Mouse (Mus musculus) retina, embryonic 14.5 days (tissue): ENCODE results near the gene Olfr1340.

Experiments used
- DNase-seq: peaks from one replicate; pipeline ENCODE4 v3.0.0-alpha.2; 2015; ENCODE audit warnings: low spot score

Gene Olfr1340

DNA sequence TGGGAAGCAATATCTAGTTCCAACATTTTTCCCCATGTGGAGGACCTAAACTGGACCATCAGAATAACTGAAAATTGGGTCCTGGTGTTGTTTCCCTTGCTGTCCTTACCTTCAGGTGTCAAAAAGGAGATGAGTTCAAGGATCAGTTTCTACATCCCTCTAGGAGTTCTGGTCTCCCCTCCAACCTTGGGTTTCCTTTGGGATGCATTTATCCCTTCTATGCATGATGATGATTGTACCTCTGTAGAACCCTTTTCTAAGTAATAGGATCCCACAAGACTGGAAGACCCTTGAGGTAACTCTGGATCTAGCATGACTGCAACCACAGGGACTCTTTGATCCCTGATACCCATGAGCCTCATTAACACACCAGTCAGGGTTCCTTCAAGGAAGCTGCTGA, at the start of gene Olfr1340:
Gene Olfr1340 (plus strand): TSS at position 301 of the 400 bp plus-strand sequence.
- DNase-seq, result no peak

DNA sequence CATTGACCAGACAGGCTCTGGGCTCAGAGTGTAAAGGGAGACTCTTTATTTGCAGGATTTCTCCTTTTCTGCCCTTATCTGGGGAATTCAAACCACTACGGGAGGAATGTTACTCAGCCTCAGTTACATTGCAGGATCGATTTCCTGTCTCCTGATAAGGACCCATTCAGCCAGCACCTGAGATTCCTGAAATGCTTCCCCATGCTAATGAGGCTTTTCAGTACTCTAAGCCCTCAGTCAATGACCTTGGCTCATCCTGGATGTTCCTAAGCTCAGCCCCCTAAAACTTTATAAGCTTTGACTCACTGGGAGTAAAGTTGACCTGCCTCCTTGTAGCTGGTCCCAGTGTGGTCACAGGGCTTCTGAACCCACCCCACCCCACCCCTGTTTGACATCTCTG, 32.9 kb upstream of the Olfr1340 start:
- no peak for DNase-seq

DNA sequence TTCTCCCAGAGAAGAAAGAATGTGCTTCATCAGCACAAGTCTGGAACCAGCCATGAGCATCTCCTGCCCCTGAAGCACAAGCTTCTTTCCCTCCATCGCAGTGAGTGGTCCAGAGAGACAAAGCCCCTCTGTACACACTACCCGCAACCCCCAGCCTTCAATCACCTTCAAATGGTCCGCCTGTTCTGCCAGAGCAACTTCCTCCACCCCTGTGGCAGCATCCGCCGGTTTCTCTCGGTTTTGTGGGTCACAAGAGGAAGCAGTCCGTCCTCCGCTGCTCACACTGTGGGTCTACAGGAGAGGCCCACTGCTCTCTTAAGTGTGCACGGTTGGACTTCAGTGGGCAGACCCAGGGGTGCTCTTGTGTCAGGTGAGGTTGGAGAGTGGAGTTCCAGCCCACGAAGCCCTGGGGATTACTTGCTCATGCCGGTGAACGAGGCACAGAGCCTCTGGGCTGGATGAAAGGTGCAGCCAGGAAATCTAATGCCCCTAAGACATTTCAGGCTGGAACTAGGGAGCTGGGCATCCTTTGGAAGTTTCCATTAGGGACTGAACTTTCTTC, 27.4 kb upstream of the Olfr1340 start, which contains the start of gene Olfr1342:
Gene Olfr1342 (minus strand): TSS at position 345 of the 562 bp plus-strand sequence.
- peak; percentile 5 for DNase-seq

DNA sequence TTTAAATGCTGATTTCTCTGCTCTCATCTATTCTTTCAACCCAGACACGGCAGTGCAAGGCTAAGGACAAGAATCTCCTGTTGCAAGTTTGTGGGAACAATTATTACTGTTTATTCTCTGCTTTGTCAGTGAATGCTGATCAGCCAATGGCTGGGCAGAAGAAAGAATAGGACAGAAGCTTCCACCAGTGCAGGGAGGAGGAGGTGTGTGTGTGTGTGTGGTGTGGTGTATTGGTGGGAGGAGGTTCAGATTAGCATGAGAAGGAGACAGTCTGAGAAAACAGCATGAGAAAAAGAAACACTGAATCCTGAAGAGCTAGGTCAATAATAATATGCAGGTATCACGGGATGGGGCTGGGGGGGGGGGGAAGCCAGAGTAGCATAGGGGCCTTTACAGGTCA, 26.1 kb upstream of the Olfr1340 start:
- DNase-seq, result peak; percentile 2

DNA sequence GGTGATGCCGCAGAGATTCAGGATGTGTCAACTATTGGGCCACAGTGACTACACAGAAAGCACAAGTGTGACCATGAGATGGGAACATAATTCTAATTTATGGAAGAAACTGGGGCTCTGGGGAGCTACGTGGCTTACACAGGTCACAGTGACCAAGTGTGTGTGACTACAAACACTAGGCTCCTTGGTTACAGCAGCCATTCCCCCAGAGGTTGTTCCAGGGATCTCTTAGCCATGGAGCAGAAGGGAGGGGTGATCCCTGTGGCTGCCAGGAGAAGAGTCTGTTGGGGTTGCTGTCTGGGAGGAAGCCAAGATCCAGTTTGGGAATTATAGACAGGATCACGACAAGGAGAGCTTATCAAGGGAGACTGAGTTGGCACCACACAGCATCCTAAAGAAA, 16.7 kb upstream of the Olfr1340 start, which contains the start of gene Olfr1341:
Gene Olfr1341 (plus strand): TSS at position 301 of the 400 bp plus-strand sequence.
- no peak for DNase-seq

DNA sequence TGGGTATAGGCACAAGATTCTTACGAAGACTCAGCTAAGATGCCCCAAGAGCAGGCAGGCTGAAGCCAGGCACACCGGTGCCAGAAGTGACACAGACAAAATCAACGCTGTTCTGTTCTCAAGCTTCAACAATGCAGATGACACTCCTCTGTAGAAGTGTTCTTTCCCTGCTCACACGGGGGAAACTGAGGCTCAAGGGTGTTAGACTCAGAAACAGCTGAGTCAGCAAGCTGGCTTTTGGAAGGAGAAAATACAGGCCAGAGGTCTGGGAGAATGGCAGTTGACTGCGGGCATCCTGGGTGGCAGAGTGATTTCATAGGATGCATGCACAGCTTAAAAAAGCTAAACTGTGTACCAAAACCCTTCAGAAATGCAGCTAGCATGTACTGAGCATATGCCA, 11.9 kb upstream of the Olfr1340 start:
- no peak for DNase-seq

DNA sequence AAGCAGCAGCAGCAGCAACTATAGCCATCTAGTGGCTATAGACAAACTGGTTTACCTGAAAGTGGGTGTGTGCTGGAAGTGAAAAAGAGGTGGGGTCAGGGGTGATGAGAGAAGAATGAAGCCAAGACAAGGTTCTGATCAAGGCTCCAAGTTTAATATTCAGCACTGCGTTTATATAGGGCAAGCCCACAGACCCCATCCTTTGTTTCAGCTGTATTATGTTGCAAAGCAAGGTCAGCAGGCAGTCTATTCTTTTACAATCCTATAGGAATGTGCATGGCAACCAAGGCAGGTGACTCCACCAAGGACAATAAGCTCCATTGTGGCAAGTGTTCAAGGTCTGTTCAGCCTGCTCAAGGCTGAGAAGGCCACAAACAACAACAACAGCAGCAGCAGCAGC, 8.3 kb upstream of the Olfr1340 start:
- DNase-seq, result no peak

DNA sequence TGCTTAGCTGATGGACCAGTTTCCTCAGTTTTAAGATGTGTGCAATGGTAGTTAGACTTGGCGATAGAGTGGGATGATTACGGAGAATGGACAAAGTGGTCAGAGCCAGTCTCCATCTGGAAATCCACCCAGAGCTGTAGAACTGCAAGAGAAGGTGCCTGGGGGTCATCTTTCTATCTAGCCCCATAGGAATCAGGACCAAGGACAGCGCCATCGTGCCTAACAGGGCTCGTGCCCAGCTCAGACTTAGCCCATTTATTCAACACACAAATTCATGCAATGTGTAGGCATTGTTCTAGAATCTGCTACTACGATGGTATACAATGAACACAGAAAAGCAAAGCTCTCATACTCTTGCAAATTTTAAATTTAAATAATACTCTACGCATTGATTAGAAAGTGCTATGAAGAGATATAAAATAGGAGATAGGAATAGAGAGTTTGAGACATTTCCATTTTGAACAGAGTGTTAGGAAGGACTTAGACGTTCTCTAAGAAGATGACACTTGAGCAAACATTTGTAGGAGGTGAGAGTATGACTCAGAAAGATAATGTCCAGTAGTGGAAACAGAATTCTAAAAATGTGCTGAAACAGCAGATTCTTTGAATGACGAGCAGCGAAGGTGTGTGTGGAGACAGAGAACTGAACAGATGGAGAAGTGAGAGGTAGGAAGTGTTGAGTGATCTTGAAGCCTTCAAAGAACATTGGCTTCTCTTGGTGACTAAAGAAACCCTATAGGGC, 2.0 kb downstream of the Olfr1340 start:
- DNase-seq, result peak; percentile 70

DNA sequence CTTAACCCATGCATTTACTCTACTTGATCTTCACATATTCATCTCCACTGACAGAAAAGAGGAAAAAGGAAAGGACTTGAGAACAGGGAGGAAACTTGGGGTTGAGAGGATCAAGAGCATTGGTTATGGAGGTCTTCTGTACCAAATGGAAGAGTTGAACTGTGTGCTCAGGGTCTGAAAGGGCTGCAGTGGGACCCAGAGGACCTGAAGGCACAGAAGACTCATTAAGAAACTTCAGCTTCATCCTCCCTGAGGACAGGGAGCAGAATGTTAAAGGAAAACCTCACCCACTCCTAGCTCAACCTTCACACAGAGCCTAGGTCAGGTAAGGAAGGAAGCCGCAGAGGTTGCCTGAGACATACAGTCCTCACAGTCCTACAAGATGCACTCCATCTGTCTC, 11.9 kb downstream of the Olfr1340 start, which contains the start of gene Olfr1339:
Gene Olfr1339 (plus strand): TSS at position 301 of the 400 bp plus-strand sequence.
- DNase-seq, result no peak

DNA sequence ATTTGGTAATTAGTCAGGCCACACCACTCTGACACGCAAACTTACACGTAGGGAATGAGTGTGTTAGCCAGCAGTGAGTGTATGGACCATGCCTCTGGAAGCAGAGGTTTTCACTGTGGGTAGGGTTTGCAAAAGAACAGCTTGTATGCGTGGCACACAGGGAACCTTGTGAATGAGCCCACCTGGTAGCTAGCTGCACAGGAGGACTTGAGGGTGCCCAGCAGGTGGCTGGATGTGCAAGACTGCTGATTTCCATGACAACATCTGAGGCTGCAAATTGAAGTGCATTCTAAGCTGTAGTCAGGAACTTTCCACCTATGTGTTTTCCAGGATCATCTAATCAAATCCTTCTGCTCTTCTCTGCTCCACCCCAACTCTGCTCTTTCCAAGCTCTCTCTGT, 19.6 kb downstream of the Olfr1340 start:
- no peak for DNase-seq

DNA sequence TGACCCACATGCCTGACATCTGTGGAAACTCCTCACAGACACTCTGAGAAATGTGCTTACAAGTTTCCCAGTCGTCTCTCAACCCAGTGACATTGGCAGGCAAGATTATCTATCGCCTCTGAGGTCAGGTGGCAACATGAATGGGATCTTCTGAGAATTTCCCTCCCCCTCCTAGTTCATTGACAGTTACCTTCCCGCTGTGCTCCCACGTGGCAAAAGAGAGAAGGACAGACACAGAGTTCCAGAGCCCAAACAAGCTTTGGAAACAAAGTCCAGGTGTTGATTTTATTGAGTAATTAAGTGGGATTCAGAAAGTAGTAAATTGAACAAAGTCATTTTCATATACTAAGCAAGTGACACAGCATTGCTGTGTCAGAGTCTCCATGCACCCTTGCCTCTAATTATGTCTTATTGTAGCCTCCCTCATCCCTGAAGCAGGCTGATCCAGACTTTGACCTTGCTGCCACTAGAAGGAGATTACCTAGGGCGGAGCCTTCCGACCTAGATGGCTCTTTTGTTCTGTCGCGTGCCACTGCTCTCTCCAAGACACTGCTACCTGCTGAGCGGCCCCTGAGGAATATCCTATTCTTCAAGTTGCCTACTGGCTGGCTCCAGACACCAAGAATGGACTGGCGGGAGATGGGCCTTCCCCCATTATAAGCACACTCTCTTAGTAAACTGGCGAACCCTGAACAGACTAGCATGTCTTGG, 21.2 kb downstream of the Olfr1340 start:
- DNase-seq, result no peak

DNA sequence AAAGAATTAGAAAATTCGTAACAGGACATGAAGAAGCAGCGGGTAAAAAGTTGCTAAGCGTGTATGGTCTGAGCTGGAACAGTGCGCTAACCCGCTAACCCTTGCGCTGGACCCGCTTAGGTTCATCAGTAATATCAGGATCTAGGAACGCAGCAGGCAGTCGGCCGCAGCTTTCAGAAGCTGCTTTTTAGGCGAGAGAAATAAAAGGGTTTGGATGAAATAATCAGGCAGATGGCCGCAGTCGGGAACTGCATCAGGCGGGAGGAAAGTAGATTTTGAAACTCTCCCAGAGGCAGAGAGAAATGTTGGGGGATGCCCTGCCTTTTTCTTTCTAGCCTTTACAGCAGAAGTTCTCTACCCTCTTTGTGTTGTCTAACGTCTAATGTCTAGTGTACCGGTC, 21.9 kb downstream of the Olfr1340 start:
- DNase-seq, result peak; percentile 11

DNA sequence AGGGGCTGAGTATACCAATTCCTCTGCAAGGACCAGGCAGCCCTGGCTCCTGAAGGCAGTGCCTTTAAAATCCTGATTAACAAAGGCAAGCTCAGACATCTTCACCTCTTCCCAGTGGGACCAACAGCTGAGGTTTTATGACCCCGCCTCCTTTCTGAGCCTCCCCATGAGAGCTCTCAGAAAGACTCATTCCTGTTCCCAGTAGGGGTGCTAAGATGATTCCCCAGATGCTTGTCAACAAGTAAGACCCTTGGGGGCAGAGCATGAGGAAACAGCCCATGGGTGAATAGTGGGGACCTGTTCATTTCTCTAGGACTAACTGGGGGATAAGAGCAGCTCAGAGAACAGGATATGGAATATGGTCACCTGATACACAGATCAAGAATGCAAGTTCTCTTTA, 38.7 kb downstream of the Olfr1340 start, which contains the start of gene Olfr1338:
Gene Olfr1338 (minus strand): TSS at position 101 of the 400 bp plus-strand sequence.
- DNase-seq, result no peak
